Mouse (Mus musculus) hindlimb bud, embryonic 11.5 days (tissue): ENCODE results near the gene Rnf34.
A peak's percentile ranks its signal among the peaks of the same experiment; 100 is the strongest.

Experiments
- DNase-seq: peaks from one replicate; pipeline ENCODE4 v3.0.0-alpha.2; 2012; ENCODE audit warnings: low read depth, low spot score; ENCODE audit errors: extremely low spot score

The Rnf34 gene

GRCm38 (mm10) chr5:122899777-122900557 lies 50.1 kb downstream of the Rnf34 start:
- no peak for DNase-seq

GRCm38 (mm10) chr5:122900558-122901171 lies 50.8 kb downstream of the Rnf34 start:
- no peak for DNase-seq

GRCm38 (mm10) chr5:122901179-122901578 lies 51.3 kb downstream of the Rnf34 start:
- DNase-seq, result no peak

- DNase-seq, result no peak
These were observed 51.8 kb downstream of the Rnf34 start for GRCm38 (mm10) chr5:122901666-122902065.

GRCm38 (mm10) chr5:122902228-122902627 lies 52.4 kb downstream of the Rnf34 start:
- no peak for DNase-seq

- DNase-seq, result no peak
These were observed 53.3 kb downstream of the Rnf34 start for GRCm38 (mm10) chr5:122903165-122903564.

GRCm38 (mm10) chr5:122907182-122907581 lies 57.3 kb downstream of the Rnf34 start:
- DNase-seq, result no peak

- DNase-seq, result no peak
These were observed 58.2 kb downstream of the Rnf34 start for GRCm38 (mm10) chr5:122908001-122908400.

GRCm38 (mm10) chr5:122909481-122909880 lies 59.6 kb downstream of the Rnf34 start:
- DNase-seq, result no peak

GRCm38 (mm10) chr5:122912863-122913262 lies 63.0 kb downstream of the Rnf34 start:
- DNase-seq, result no peak

- no peak for DNase-seq
These were observed 66.3 kb downstream of the Rnf34 start for GRCm38 (mm10) chr5:122916147-122916546.

- DNase-seq, result peak; percentile 74
These were observed 68.3 kb downstream of the Rnf34 start for GRCm38 (mm10) chr5:122917982-122918711.

GRCm38 (mm10) chr5:122920557-122920956 lies 70.7 kb downstream of the Rnf34 start:
- no peak for DNase-seq
